In genomic region chr12:118303066-118303465, GRCm38 (mm10) we compare ENCODE assay signal across 8 mouse cellular contexts. TPM values are rescaled to one million over a fixed set of nuclear protein-coding genes. Genes with fewer than 3 reads are reported as not detected.
DNase-seq lines count a peak whose midpoint lies in the region; ATAC-seq and TF ChIP-seq lines count a peak whose summit lies in the region.

No protein-coding gene starts in this region.

- TF ChIP-seq POLR2A in ES-Bruce4 (IDR thresholded peaks at IDR 0.05; ENCODE audit: insufficient read depth, low read length) = no peak

- peak overlapping the region; percentile 85; the same call in 1 of the 2 replicates for H3K4me3 ChIP-seq in heart, embryonic 12.5 days
- H3K4me3 ChIP-seq in ES-Bruce4 (ENCODE audit: low read depth, low read length) = no peak overlapping the region
- no peak overlapping the region for H3K4me3 ChIP-seq in forebrain, embryonic 12.5 days (replicated peaks)
- H3K4me3 ChIP-seq in liver, embryonic 14.5 days (ENCODE audit: insufficient read depth in 1 of 2, low read depth in 2 of 2, low read length in 2 of 2) = peak overlapping the region; percentile 83 to 88

- H3K27me3 ChIP-seq in heart, embryonic 12.5 days (replicated peaks) = no peaks in the 10 kb centered on the region
- H3K27me3 ChIP-seq in ES-Bruce4 (ENCODE audit: control insufficient read depth, insufficient read depth, low read length, poor library complexity, severe bottlenecking) = no peaks in the 10 kb centered on the region
- no peaks in the 10 kb centered on the region for H3K27me3 ChIP-seq in forebrain, embryonic 12.5 days
- H3K27me3 ChIP-seq in liver, embryonic 14.5 days (ENCODE audit: control insufficient read depth, insufficient read depth, low read length) = no peaks in the 10 kb centered on the region

- 0 out of 2 replicates have a peak, but pooled peaks cover 3% of the 10 kb centered on the region for H3K36me3 ChIP-seq in heart, embryonic 12.5 days
- H3K36me3 ChIP-seq in ES-Bruce4 (ENCODE audit: control insufficient read depth, insufficient read depth, low read length, poor library complexity, severe bottlenecking) = no peaks in the 10 kb centered on the region
- peaks cover 8% of the 10 kb centered on the region for H3K36me3 ChIP-seq in forebrain, embryonic 12.5 days (replicated peaks)
- H3K36me3 ChIP-seq in liver, embryonic 14.5 days (replicated peaks; ENCODE audit: control insufficient read depth, insufficient read depth, low read depth) = no peaks in the 10 kb centered on the region; the same call in none of the 2 replicates

- H3K4me1 ChIP-seq in heart, embryonic 12.5 days (replicated peaks) = peaks cover 27% of the 10 kb centered on the region
- peaks cover 1% of the 10 kb centered on the region for H3K4me1 ChIP-seq in ES-Bruce4 (ENCODE audit: control insufficient read depth, insufficient read depth, low read length)
- H3K4me1 ChIP-seq in forebrain, embryonic 12.5 days = peaks cover 24% of the 10 kb centered on the region
- peaks cover 34 to 38% of the 10 kb centered on the region in 2 experiments for H3K4me1 ChIP-seq in liver, embryonic 14.5 days (replicated peaks; ENCODE audit: control insufficient read depth in 2 of 2, insufficient read depth in 2 of 2, low read length in 1 of 2)

- no peaks in the 10 kb centered on the region for H3K9me3 ChIP-seq in heart, embryonic 12.5 days (replicated peaks)
- no peaks in the 10 kb centered on the region for H3K9me3 ChIP-seq in ES-Bruce4 (replicated peaks; ENCODE audit: control insufficient read depth, insufficient read depth, low read length, poor library complexity, severe bottlenecking)
- no peaks in the 10 kb centered on the region for H3K9me3 ChIP-seq in forebrain, embryonic 12.5 days
- H3K9me3 ChIP-seq in liver, embryonic 14.5 days (ENCODE audit: control insufficient read depth, low read length) = no peaks in the 10 kb centered on the region

- H3K27ac ChIP-seq in heart, embryonic 12.5 days (ENCODE audit: poor library complexity, severe bottlenecking) = no peak overlapping the region; the same call in 1 of the 2 replicates
- no peak overlapping the region for H3K27ac ChIP-seq in ES-Bruce4 (ENCODE audit: insufficient read depth, low read length)
- no peak overlapping the region for H3K27ac ChIP-seq in forebrain, embryonic 12.5 days
- peak overlapping the region; percentile 96 for H3K27ac ChIP-seq in liver, embryonic 14.5 days

- no peak for TF ChIP-seq CTCF in ES-Bruce4 (IDR thresholded peaks at IDR 0.05; ENCODE audit: low read depth, low read length)
- no peak for TF ChIP-seq CTCF in liver, embryonic 14.5 days (IDR thresholded peaks at IDR 0.05; ENCODE audit: low read depth)

- no peak for TF ChIP-seq EP300 in ES-Bruce4 (IDR thresholded peaks at IDR 0.05; ENCODE audit: insufficient read depth, low read depth, low read length)
- TF ChIP-seq EP300 in liver, embryonic 14.5 days (IDR thresholded peaks at IDR 0.05; ENCODE audit: low read depth) = no peak

- WGBS in heart, embryonic 12.5 days = 84% methylated on average over 5 of the region's 5 CpGs
- WGBS in forebrain, embryonic 12.5 days = 91% methylated on average over 5 of the region's 5 CpGs
- 51% methylated on average over 5 of the region's 5 CpGs for WGBS in liver, embryonic 14.5 days (ENCODE audit: insufficient replicate concordance)

- no peak overlapping the region for H3K9ac ChIP-seq in heart, embryonic 12.5 days
- peak overlapping the region; percentile 42; the same call in 1 of the 2 replicates for H3K9ac ChIP-seq in ES-Bruce4 (ENCODE audit: low read depth, poor library complexity, severe bottlenecking)
- no peak overlapping the region; the same call in 1 of the 2 replicates for H3K9ac ChIP-seq in forebrain, embryonic 12.5 days
- peak overlapping the region; percentile 89 for H3K9ac ChIP-seq in liver, embryonic 14.5 days (replicated peaks)

- DNase-seq in heart, adult 8-10 months (ENCODE audit: low spot score) = no peak
- DNase-seq in liver, embryonic 14.5 days (ENCODE audit: low read depth in 3 of 3, low spot score in 3 of 3) = peak in 1 of 3 experiments; percentile 35
- DNase-seq in thymus, postnatal 14 days = no peak
- DNase-seq in spleen, adult 18-20 months = no peak
- DNase-seq in embryo, embryonic 10 days (ENCODE audit: low spot score) = no peak

- peak overlapping the region; percentile 85 for H3K4me2 ChIP-seq in heart, embryonic 12.5 days
- H3K4me2 ChIP-seq in forebrain, embryonic 12.5 days = peak overlapping the region; percentile 65
- peak overlapping the region; percentile 97 for H3K4me2 ChIP-seq in liver, embryonic 14.5 days (ENCODE audit: low read depth)

- no peak for ATAC-seq in heart, embryonic 12.5 days (ENCODE audit: insufficient number of reproducible peaks, low FRiP score)
- ATAC-seq in forebrain, embryonic 12.5 days (ENCODE audit: low FRiP score) = no peak
- no peak for ATAC-seq in liver, embryonic 14.5 days (ENCODE audit: insufficient read depth)

RNA-seq across cellular contexts. Expression of gene Sp4, which starts 1.8 kb away (rescaled TPM):
- 8.6 and 10.6 TPM in 2 replicates for polyA plus RNA-seq in heart, embryonic 12.5 days (2016; fragmentation: Nextera tagmentation; extraction: Ambion mirVana)
- 10 to 100 TPM in 2 of 4 experiments, 1 to 10 TPM in 2; 9.5 to 14.1 (median 11.7) TPM for total RNA-seq in heart, adult 8-10 months (2022)
- 11.5 and 14.3 TPM in 2 replicates for polyA plus RNA-seq in ES-Bruce4 (2011; ENCODE audit: insufficient read depth, insufficient read length, low read depth, missing spikeins)
- polyA plus RNA-seq in forebrain, embryonic 12.5 days (2016; fragmentation: Nextera tagmentation; extraction: Ambion mirVana) = 24.3 and 27.1 TPM in 2 replicates
- 3.4 and 4.4 TPM in 2 replicates for polyA plus RNA-seq in liver, embryonic 14.5 days (2012; rRNA removed)
- polyA plus RNA-seq in liver, embryonic 14.5 days (2014; fragmentation: Nextera tagmentation; extraction: Ambion mirVana) = 6.8 and 7.8 TPM in 2 replicates

Comparison
In these comparisons a context has a peak if more than half of its experiments do, and no peak if none do; other contexts are left out.
1. H3K4me3 ChIP-seq: peak in heart, embryonic 12.5 days (single experiment) and liver, embryonic 14.5 days (2 of 2); none in ES-Bruce4 (single experiment) and forebrain, embryonic 12.5 days (single experiment).
2. H3K9ac ChIP-seq: peak in ES-Bruce4 (single experiment) and liver, embryonic 14.5 days (single experiment); none in heart, embryonic 12.5 days (single experiment) and forebrain, embryonic 12.5 days (single experiment).
3. Peak in every context shown above with its lines, with median percentiles within 50 percentile points of each other: H3K4me2 ChIP-seq.